Mouse (Mus musculus) liver, postnatal 0 days (tissue): ENCODE data around the gene Ube3a. TPM values are rescaled to one million over a fixed set of nuclear protein-coding genes. Genes with fewer than 3 reads are reported as not detected.

Source experiments
- ATAC-seq: fragments of 200-750 bp; cut with Nextera tagmentation; 2 replicates; pipeline ENCODE4 v1.8.0; 2017; ENCODE audit warnings: mild to moderate bottlenecking, moderate library complexity
- DNase-seq: peaks from one replicate; pipeline ENCODE4 v3.0.0-alpha.2; 2016
- H3K27ac ChIP-seq: fragments of 300-500 bp; sonication (generic); 2 replicates; pipeline ENCODE4 v1.5.1; 2014; ENCODE audit warnings: antibody characterized with exemption, moderate library complexity, mild to moderate bottlenecking, low read depth
- H3K27me3 ChIP-seq: fragments of 300-500 bp; sonication (generic); 2 replicates; pipeline ENCODE4 v1.6.1; 2014; ENCODE audit warnings: low read length, control low read depth, mixed read lengths; ENCODE audit not compliant: insufficient read depth
- H3K36me3 ChIP-seq: fragments of 300-500 bp; sonication (generic); replicated peaks from 2 replicates; pipeline ENCODE4 v1.6.1; 2014; ENCODE audit warnings: mild to moderate bottlenecking, control low read depth, low read length, moderate library complexity, mixed read lengths; ENCODE audit not compliant: insufficient read depth
- H3K4me1 ChIP-seq: fragments of 300-500 bp; sonication (generic); 2 replicates; pipeline ENCODE4 v1.6.1; 2014; ENCODE audit warnings: antibody characterized with exemption, mild to moderate bottlenecking, control low read depth; ENCODE audit not compliant: insufficient read depth
- H3K4me2 ChIP-seq: fragments of 300-500 bp; sonication (generic); 2 replicates; pipeline ENCODE4 v1.6.1; 2014; ENCODE audit warnings: low read depth, mild to moderate bottlenecking, low read length, moderate library complexity, mixed read lengths
- H3K4me3 ChIP-seq: fragments of 300-500 bp; sonication (generic); 2 replicates; pipeline ENCODE4 v1.5.1; 2014; ENCODE audit warnings: low read depth, low read length
- H3K9ac ChIP-seq: fragments of 300-500 bp; sonication (generic); replicated peaks from 2 replicates; pipeline ENCODE4 v1.6.1; 2014; ENCODE audit warnings: mild to moderate bottlenecking, moderate library complexity
- H3K9me3 ChIP-seq: fragments of 300-500 bp; sonication (generic); 2 replicates; pipeline ENCODE4 v1.6.1; 2016; ENCODE audit warnings: mild to moderate bottlenecking, control low read depth, low read length, mixed read lengths
- CTCF ChIP-seq: sonication (generic); IDR thresholded peaks from 2 replicates; pipeline ENCODE4 v1.5.1; 2016; ENCODE audit warnings: antibody characterized with exemption, low read depth
- EP300 ChIP-seq: IDR thresholded peaks from 2 replicates; pipeline ENCODE4 v1.6.1; 2016; ENCODE audit warnings: antibody characterized with exemption, low read depth, mild to moderate bottlenecking
- WGBS: fragments of 180-500 bp; shearing (Covaris S2); extraction: QIAGEN DNeasy Blood & Tissue Kit; methylation state at CpG from one replicate; pipeline ENCODE4 v1.1.7; 2014; ENCODE audit not compliant: insufficient replicate concordance; 5-methylcytosine and 5-hydroxymethylcytosine counted together
- polyA plus RNA-seq: library from polyadenylated mRNA; unstranded; fragments of >200 nt; fragmentation: Nextera tagmentation; extraction: Ambion mirVana; gene quantifications from 2 replicates; pipeline ENCODE4 v1.2.1, GENCODE M21; 2015

Gene Ube3a
- polyA plus RNA-seq, 1 experiment from 2014 or later = 55.6 TPM

GRCm38 (mm10) chr7:59265538-59265937 is 37.0 kb downstream of the Ube3a start:
- no peak for TF ChIP-seq EP300
- TF ChIP-seq CTCF = no peak
- Histone ChIP-seq H3K4me3 (no peak overlapping the region), H3K9ac (no peak overlapping the region), H3K4me1 (no peaks in the 10 kb centered on the region), H3K9me3 (no peaks in the 10 kb centered on the region), H3K27ac (no peak overlapping the region), H3K36me3 (0 out of 2 replicates have a peak, but pooled peaks cover 4% of the 10 kb centered on the region), H3K4me2 (no peak overlapping the region), H3K27me3 (no peaks in the 10 kb centered on the region)
- 53% methylated on average over 1 of the region's 1 CpGs for WGBS
- no peak for ATAC-seq
- no peak for DNase-seq

DNA sequence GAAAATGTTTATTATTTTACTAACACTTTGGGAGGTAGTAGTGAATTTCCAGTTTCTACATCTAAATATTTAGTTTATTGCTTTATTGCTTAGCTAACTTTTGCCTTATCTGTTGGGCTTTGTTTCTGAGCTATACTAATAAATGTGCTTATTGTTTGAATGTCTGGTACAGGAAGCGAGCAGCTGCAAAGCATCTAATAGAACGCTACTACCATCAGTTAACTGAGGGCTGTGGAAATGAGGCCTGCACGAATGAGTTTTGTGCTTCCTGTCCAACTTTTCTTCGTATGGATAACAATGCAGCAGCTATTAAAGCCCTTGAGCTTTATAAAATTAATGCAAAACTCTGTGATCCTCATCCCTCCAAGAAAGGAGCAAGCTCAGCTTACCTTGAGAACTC is 43.2 kb downstream of the Ube3a start:
- no peak for ATAC-seq
- no peak overlapping the region for H3K27ac ChIP-seq
- H3K9ac ChIP-seq = no peak overlapping the region
- WGBS = 72% methylated on average over 4 of the region's 4 CpGs
- H3K4me3 ChIP-seq = no peak overlapping the region
- DNase-seq = no peak
- no peaks in the 10 kb centered on the region for H3K4me1 ChIP-seq
- no peak overlapping the region for H3K4me2 ChIP-seq
- no peaks in the 10 kb centered on the region for H3K27me3 ChIP-seq
- no peaks in the 10 kb centered on the region for H3K9me3 ChIP-seq
- H3K36me3 ChIP-seq = peaks cover 9% of the 10 kb centered on the region
- TF ChIP-seq EP300 (no peak), CTCF (no peak)

DNA sequence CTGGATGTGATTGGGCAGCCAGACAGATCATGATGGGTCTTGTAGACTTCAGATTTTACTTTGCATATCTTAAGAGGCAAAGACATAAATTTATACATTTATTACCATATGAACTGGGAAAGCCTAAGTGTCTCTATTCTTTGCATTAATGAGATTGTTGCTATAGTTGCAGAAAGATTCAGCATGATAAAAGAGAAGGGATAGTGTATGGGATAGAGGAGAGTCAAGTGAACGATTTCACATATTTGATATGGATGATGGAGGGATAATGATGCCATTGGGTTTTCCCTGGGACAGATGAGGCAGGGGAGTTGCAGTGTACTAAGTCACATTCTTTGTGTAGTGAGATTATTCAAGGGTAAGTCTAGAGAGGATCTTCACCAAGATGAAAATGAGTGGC is 84.0 kb downstream of the Ube3a start:
- Histone ChIP-seq H3K9ac (no peak overlapping the region), H3K4me2 (no peak overlapping the region)

GRCm38 (mm10) chr7:59322759-59323158 is 94.2 kb downstream of the Ube3a start:
- H3K4me1 ChIP-seq = 0 out of 2 replicates have a peak, but pooled peaks cover 4% of the 10 kb centered on the region
- H3K4me2 ChIP-seq = no peak overlapping the region
- H3K4me3 ChIP-seq = no peak overlapping the region
- H3K9ac ChIP-seq = no peak overlapping the region
- H3K27ac ChIP-seq = no peak overlapping the region
- H3K27me3 ChIP-seq = no peaks in the 10 kb centered on the region
- no peak for TF ChIP-seq EP300
- no peak for TF ChIP-seq CTCF
- WGBS = 89% methylated on average over 1 of the region's 1 CpGs
- no peaks in the 10 kb centered on the region for H3K36me3 ChIP-seq
- no peak for ATAC-seq
- no peak for DNase-seq
- H3K9me3 ChIP-seq = no peaks in the 10 kb centered on the region

More for the DNA sequence above, 84.0 kb downstream of the Ube3a start:
- H3K9me3 ChIP-seq = no peaks in the 10 kb centered on the region
- no peaks in the 10 kb centered on the region for H3K27me3 ChIP-seq
- TF ChIP-seq CTCF = no peak
- no peak for TF ChIP-seq EP300
- ATAC-seq (no peak), DNase-seq (no peak)
- no peak overlapping the region for H3K4me3 ChIP-seq
- peaks cover 6% of the 10 kb centered on the region for H3K36me3 ChIP-seq
- H3K27ac ChIP-seq = no peak overlapping the region
- WGBS = 81% methylated on average over 1 of the region's 1 CpGs
- no peaks in the 10 kb centered on the region for H3K4me1 ChIP-seq
